Mouse (Mus musculus): Measurements from ENCODE around the gene Ppp1r27. TPM values are rescaled to one million over a fixed set of nuclear protein-coding genes. Genes with fewer than 3 reads are reported as not detected.

The Ppp1r27 gene
- polyA plus RNA-seq, 1 experiment, result 0.12 TPM

DNA sequence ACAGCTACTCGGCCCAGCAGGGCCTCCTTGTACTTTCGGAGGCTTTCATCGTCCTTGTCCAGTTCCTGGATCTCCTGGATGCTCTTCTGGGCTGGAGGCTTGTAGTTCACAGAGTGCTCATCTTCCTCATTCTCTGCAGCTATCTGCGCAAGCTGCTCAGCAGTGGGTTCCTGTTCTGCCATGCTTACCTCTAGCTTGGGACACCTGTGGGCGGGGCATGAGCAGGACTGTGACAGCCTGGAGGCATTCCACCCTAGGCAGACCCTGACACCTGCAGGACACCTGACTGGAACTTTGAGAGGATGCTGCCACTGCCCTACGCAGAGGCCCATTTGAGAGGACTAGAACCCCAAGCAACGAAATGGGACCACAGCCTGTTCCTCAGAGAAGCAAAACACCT, 29.3 kb upstream of the Ppp1r27 start:
- H3ac ChIP-seq (ENCODE audit: control insufficient read depth, insufficient read length, low read depth), result peak overlapping the region; percentile 69
- peaks cover 45% of the 10 kb centered on the region for H3K79me2 ChIP-seq (ENCODE audit: control insufficient read depth, insufficient read depth)
- TF ChIP-seq USF1 (IDR thresholded peaks at IDR 0.05; ENCODE audit: low read depth) (no peak), MYOD1 (IDR thresholded peaks at IDR 0.05; ENCODE audit: control insufficient read depth, insufficient read length, low read depth) (no peak), FOSL1 (IDR thresholded peaks at IDR 0.05; ENCODE audit: insufficient read depth, low read length, poor library complexity, severe bottlenecking) (no peak), CTCF (IDR thresholded peaks at IDR 0.05; ENCODE audit: control insufficient read depth, insufficient read depth, insufficient read length) (no peak), MYOG (IDR thresholded peaks at IDR 0.05; ENCODE audit: control insufficient read depth, extremely low read depth, insufficient read length) (no peak), MAX (IDR thresholded peaks at IDR 0.05) (no peak), CEBPB (IDR thresholded peaks at IDR 0.05; ENCODE audit: low read depth) (no peak)
- peak overlapping the region; percentile 97 for H3K4me3 ChIP-seq (ENCODE audit: insufficient read depth, poor library complexity, severe bottlenecking)
- peaks cover 24% of the 10 kb centered on the region for H3K79me3 ChIP-seq (ENCODE audit: low read depth)
- peaks cover 65% of the 10 kb centered on the region for H3K36me3 ChIP-seq (ENCODE audit: control insufficient read depth, insufficient read depth)
- H3K27me3 ChIP-seq (ENCODE audit: control insufficient read depth, insufficient read depth, insufficient read length), result no peaks in the 10 kb centered on the region

DNA sequence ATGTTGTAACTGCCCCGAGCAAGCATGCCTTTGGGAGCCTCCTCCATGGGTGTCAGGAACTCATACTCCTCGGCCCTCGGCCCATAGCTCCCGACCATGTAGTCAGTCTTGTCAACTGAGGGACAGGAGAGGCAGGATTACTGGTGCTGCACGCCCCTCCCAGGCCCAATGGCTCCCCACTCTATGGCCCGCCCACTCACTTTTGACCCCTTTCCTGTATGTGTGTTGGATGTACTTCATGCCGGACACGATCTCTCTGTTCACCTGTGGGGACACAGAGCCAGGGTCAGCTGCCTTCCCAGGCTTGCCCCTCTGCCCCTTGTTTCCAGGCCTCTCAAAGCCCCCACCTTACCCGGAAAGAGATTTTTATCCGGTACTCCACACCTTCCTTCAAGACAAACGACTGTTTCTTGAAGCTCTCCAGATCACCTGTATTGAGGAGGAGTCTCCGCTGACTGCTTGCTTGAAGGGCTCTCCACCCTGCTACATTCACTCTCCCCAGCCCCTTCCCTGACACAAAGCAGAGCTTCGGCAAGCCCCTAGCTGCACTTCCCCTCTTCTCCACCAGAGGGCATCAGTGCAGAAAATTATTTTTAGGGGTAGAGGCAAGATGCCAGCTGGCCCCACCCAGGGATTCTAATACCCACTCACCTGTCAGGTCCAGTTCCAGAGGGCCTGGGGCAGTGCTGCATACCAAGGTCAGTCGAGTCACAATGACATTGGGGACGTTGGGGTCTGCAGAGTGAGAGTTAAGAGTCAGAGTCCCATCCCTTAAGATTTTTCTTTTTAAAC, 28.6 kb upstream of the Ppp1r27 start:
- H3K4me3 ChIP-seq (ENCODE audit: insufficient read depth, poor library complexity, severe bottlenecking), result peak overlapping the region; percentile 97
- peaks cover 61% of the 10 kb centered on the region for H3K36me3 ChIP-seq (ENCODE audit: control insufficient read depth, insufficient read depth)
- H3K79me2 ChIP-seq (ENCODE audit: control insufficient read depth, insufficient read depth), result peaks cover 49% of the 10 kb centered on the region
- peaks cover 24% of the 10 kb centered on the region for H3K79me3 ChIP-seq (ENCODE audit: low read depth)
- H3K27me3 ChIP-seq (ENCODE audit: control insufficient read depth, insufficient read depth, insufficient read length), result no peaks in the 10 kb centered on the region
- H3ac ChIP-seq (ENCODE audit: control insufficient read depth, insufficient read length, low read depth), result peak overlapping the region; percentile 55
- peak; percentile 48 for TF ChIP-seq CTCF (IDR thresholded peaks at IDR 0.05; ENCODE audit: control insufficient read depth, insufficient read depth, insufficient read length)
- TF ChIP-seq MYOG (IDR thresholded peaks at IDR 0.05; ENCODE audit: control insufficient read depth, extremely low read depth, insufficient read length), result no peak

DNA sequence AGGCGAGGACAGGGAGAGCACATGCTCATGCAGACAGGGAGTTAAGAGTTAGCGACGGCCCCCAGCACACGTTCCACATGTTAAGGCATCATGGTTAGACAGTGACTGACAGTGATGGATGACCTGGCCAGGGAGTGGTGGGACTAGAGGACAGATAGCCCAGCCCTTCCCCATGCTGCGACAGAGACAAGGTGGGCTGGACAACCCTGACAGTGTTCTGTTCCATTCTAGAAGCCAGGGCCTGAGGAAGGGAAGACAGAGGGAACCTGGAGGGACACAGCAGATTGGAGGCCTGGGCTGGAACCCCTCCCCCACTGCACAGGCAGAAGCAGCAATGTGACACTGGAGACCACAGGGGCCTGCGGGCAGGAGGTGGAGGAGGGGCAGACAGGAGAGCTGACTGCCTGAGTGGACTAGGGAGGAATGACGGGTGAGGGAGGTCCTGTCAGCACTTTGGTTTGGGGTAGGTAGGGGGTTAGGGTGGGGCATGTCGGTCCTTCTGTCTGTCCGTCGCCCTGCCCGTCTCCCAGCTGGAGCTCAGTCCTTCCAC, 27.8 kb upstream of the Ppp1r27 start:
- Histone ChIP-seq H3ac (ENCODE audit: control insufficient read depth, insufficient read length, low read depth) (no peak overlapping the region), H3K79me3 (ENCODE audit: low read depth) (peaks cover 28% of the 10 kb centered on the region), H3K27me3 (ENCODE audit: control insufficient read depth, insufficient read depth, insufficient read length) (no peaks in the 10 kb centered on the region), H3K36me3 (ENCODE audit: control insufficient read depth, insufficient read depth) (peaks cover 53% of the 10 kb centered on the region), H3K4me3 (ENCODE audit: insufficient read depth, poor library complexity, severe bottlenecking) (no peak overlapping the region), H3K79me2 (ENCODE audit: control insufficient read depth, insufficient read depth) (peaks cover 56% of the 10 kb centered on the region)
- no peak for TF ChIP-seq CEBPB (IDR thresholded peaks at IDR 0.05; ENCODE audit: low read depth)
- TF ChIP-seq USF1 (IDR thresholded peaks at IDR 0.05; ENCODE audit: low read depth), result no peak
- TF ChIP-seq MYOG (IDR thresholded peaks at IDR 0.05; ENCODE audit: control insufficient read depth, extremely low read depth, insufficient read length), result no peak
- no peak for TF ChIP-seq MAX (IDR thresholded peaks at IDR 0.05)
- no peak for TF ChIP-seq MYOD1 (IDR thresholded peaks at IDR 0.05; ENCODE audit: control insufficient read depth, insufficient read length, low read depth)
- no peak for TF ChIP-seq CTCF (IDR thresholded peaks at IDR 0.05; ENCODE audit: control insufficient read depth, insufficient read depth, insufficient read length)
- TF ChIP-seq FOSL1 (IDR thresholded peaks at IDR 0.05; ENCODE audit: insufficient read depth, low read length, poor library complexity, severe bottlenecking), result no peak

DNA sequence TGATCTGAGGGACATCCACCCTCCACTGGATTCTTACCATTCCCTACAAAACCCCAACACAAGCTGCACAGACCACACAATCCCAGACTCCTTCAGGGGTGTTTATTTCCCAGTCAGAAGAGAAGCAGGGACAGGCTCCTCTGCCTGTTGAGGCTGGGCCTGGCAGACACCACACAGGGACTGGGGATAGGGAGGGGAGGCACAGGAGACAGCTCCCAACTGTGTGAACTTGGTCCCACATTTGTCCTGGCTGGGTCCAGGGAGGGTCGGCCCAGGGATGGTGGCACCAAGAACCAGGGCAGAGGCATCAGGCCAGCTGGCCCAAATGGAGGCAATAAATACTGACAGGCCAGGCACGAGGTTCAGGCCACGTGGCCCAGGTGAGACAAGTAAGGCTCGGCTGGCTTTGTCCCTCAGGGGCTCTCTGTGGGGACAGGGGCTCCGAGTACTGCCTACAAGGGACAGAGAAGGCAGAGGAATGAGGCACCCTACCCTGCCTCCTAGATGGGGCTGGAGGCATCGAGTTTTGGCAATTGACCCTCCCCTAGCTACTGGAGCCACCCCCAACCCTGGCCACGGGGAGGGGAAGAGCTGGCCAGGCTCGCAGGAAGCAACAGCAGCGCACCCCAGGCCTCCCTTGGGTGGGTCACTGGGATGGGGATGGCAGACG, 27.2 kb upstream of the Ppp1r27 start:
- H3K79me2 ChIP-seq (ENCODE audit: control insufficient read depth, insufficient read depth), result peaks cover 61% of the 10 kb centered on the region
- peaks cover 47% of the 10 kb centered on the region for H3K36me3 ChIP-seq (ENCODE audit: control insufficient read depth, insufficient read depth)
- H3K79me3 ChIP-seq (ENCODE audit: low read depth), result peaks cover 28% of the 10 kb centered on the region
- H3K27me3 ChIP-seq (ENCODE audit: control insufficient read depth, insufficient read depth, insufficient read length), result no peaks in the 10 kb centered on the region
- no peak overlapping the region for H3ac ChIP-seq (ENCODE audit: control insufficient read depth, insufficient read length, low read depth)
- TF ChIP-seq CTCF (IDR thresholded peaks at IDR 0.05; ENCODE audit: control insufficient read depth, insufficient read depth, insufficient read length) (no peak), MYOD1 (IDR thresholded peaks at IDR 0.05; ENCODE audit: control insufficient read depth, insufficient read length, low read depth) (no peak), MYOG (IDR thresholded peaks at IDR 0.05; ENCODE audit: control insufficient read depth, extremely low read depth, insufficient read length) (no peak), CEBPB (IDR thresholded peaks at IDR 0.05; ENCODE audit: low read depth) (no peak), USF1 (IDR thresholded peaks at IDR 0.05; ENCODE audit: low read depth) (no peak), MAX (IDR thresholded peaks at IDR 0.05) (no peak), FOSL1 (IDR thresholded peaks at IDR 0.05; ENCODE audit: insufficient read depth, low read length, poor library complexity, severe bottlenecking) (no peak)
- H3K4me3 ChIP-seq (ENCODE audit: insufficient read depth, poor library complexity, severe bottlenecking), result no peak overlapping the region

DNA sequence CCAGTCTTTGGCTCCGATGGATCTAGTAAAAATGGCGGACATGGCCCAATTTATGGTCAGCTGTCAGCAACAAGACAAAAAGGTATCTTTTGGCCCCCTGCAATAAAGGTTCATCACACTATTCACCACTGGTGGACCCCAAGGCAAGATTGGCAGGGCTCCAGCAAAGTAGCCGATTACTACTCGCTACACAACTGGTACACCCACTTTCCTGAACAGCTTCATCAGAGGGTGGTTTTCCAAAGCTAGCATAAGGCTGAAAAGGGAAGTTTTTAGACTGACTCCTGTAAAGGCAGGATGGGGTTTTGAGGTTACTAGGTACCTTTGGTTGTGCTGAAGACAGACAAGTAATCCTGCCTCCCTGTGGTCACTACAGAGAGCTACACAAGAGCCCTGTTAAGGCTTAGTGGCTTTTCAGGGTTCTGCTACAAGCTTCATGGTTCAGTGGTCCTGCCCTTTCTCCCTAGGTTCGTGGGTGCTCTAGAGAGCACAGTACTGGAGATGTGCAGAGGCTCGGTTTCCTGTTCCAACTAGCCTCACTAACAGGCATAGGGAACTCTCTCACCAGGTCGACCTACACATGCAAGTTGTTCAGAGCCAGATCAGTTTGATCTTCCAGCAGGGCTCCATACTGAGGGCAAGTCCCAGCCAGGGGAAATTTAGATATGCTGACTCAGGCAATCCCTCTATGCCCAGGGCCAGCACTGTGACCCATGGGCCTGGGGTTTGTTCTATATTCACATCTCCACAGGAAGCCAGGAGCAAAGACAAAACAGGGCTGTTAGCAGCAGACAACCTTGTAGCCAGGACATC, 26.5 kb upstream of the Ppp1r27 start:
- no peaks in the 10 kb centered on the region for H3K27me3 ChIP-seq (ENCODE audit: control insufficient read depth, insufficient read depth, insufficient read length)
- H3K79me2 ChIP-seq (ENCODE audit: control insufficient read depth, insufficient read depth), result peaks cover 64% of the 10 kb centered on the region
- TF ChIP-seq FOSL1 (IDR thresholded peaks at IDR 0.05; ENCODE audit: insufficient read depth, low read length, poor library complexity, severe bottlenecking), result no peak
- TF ChIP-seq MYOG (IDR thresholded peaks at IDR 0.05; ENCODE audit: control insufficient read depth, extremely low read depth, insufficient read length), result no peak
- no peak for TF ChIP-seq CEBPB (IDR thresholded peaks at IDR 0.05; ENCODE audit: low read depth)
- TF ChIP-seq MYOD1 (IDR thresholded peaks at IDR 0.05; ENCODE audit: control insufficient read depth, insufficient read length, low read depth), result no peak
- no peak for TF ChIP-seq CTCF (IDR thresholded peaks at IDR 0.05; ENCODE audit: control insufficient read depth, insufficient read depth, insufficient read length)
- no peak for TF ChIP-seq USF1 (IDR thresholded peaks at IDR 0.05; ENCODE audit: low read depth)
- TF ChIP-seq MAX (IDR thresholded peaks at IDR 0.05), result no peak
- H3K4me3 ChIP-seq (ENCODE audit: insufficient read depth, poor library complexity, severe bottlenecking), result no peak overlapping the region
- H3ac ChIP-seq (ENCODE audit: control insufficient read depth, insufficient read length, low read depth), result no peak overlapping the region
- peaks cover 42% of the 10 kb centered on the region for H3K36me3 ChIP-seq (ENCODE audit: control insufficient read depth, insufficient read depth)
- peaks cover 28% of the 10 kb centered on the region for H3K79me3 ChIP-seq (ENCODE audit: low read depth)

Data from C2C12 (cell line).